Mouse (Mus musculus): Measurements from ENCODE around the gene Hykk.

GRCm38 (mm10) chr9:54981291-54982191, 64.5 kb downstream of the Hykk start:
- TF ChIP-seq POLR2A (IDR thresholded peaks at IDR 0.05; ENCODE audit: insufficient read depth, low read depth, low read length), result no peak
- TF ChIP-seq CTCF (IDR thresholded peaks at IDR 0.05), result no peak
- no peak for TF ChIP-seq EP300 (IDR thresholded peaks at IDR 0.05; ENCODE audit: insufficient read depth, low read depth, low read length)
